Mouse (Mus musculus) 416B (cell line): ENCODE results near the gene Gm20503.

Source experiments
- DNase-seq: peaks from one replicate; pipeline ENCODE4 v3.0.0; 2011; ENCODE audit warnings: low read depth

The Gm20503 gene

DNA sequence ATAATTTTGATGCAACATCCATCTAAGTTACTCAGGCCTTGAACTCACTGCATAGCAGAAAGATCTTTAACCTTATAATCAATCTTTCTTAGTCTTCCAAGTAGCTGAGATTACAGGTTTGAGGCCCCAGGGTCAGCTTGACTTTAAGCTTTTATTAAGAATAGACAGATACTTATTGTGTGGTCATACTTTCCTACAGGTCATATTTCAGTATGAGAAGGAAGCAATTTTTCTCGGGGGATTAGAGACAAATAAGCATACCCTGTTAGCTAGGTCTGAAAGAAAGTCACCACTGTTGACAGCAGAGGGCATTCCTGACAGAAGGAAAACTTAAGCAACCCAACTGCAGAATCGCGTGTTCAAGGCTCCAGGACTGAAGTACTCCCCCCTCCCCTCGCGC lies 5.0 kb downstream of the Gm20503 start:
- no peak for DNase-seq

DNA sequence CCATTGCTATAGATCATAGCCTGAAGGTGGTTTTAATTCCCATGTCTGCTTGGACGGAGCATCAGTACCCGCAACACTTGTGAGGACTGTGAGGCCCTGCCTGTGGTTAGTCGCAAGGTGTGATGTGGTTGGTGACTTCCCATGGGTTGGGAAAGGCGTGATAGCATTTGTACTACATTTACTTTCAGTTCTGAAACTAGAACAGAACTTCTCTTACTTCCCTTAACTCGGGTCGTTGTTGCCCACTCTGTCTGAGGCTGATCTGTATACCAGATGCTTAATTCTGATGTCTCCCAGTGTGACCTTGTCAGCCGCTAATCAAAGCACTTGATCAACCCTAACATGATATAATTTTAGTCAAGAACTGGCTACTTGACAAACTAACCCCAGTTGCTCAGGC lies 6.2 kb downstream of the Gm20503 start:
- peak; percentile 68 for DNase-seq

DNA sequence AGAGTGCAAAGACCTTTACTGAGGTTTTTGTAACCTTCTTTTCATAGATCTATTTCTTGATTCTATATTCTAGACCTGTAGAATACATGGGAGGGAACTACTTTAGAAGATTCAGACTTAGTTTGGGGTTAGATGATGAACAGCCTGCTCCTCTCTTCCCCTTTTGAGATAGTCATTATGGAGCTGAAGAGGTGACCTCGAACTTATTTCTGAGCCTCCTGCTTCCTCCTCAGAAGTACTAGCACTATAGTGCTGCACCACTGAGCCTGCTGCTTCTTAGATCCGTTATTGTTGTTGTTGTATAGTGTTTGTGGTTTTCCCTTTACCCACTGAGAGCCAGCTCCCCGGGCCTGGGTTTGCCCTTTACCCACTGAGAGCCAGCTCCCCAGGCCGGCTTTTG lies 6.7 kb downstream of the Gm20503 start:
- peak; percentile 60 for DNase-seq

GRCm38 (mm10) chr4:59011446-59011845 lies 8.4 kb downstream of the Gm20503 start:
- DNase-seq, result no peak

DNA sequence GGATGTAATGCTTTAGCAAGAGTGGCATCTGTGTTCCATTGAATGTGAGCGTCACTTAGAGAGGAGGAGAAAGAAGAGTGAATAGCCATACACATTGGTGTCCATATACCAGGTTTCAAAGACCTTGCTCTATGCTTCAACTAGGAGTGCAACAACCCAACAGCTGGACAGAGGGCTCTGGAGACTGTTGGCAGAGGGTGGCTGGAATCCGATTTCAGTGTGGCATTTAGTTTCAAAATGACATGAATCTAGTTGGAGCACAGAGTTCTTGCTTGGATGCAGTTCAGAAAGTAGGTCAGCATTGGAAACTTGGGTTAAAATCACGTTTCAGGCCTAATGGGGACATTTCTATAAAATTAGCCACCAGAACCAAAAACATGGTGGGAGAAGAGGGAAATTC lies 12.2 kb downstream of the Gm20503 start:
- DNase-seq, result no peak

DNA sequence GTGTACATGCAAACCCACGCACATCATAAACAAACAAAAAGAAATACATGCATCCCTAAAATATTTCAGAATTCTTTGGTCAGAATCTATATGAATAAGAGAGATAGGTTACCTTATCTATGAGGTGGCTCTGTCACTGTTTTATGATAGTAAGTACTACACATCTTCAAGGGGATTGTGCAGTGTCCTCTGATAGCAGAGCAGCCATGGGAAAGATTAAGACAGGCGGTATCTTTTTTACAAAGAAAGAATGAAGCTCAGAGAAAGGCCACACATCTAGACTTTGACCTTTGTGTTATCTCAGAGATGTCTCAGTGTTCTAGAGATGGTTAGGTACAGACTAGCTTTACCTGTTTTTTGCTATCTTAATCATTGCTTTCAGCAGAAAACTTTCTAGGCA lies 13.9 kb downstream of the Gm20503 start:
- no peak for DNase-seq

DNA sequence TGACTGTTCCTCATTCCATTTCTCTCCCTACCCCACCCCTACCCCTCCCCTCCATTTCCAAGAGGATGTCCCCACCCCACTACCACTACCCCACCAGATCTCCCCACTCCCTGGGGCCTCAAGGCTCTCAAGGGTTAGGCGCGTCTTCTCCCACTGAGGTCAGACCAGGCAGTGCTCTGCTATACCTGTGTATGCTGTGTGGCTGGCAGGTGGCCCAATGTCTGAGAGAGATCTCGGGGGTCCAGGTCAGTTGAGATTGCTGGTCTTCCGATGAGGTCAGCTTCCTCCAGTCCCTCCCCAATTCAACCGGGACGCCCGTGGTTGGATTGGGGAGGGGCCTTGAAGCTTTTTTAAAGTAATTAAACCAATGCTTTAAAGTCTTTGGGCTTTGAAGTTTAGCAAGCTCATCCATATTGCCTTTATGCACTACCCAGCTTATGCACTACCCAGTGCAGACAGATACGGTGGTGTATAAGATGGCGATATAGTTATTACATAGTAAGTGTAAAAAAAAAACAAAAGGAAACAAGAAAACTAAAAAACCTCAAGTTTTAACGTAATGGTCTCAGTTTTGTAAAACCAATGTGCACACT lies 31.4 kb downstream of the Gm20503 start:
- no peak for DNase-seq

DNA sequence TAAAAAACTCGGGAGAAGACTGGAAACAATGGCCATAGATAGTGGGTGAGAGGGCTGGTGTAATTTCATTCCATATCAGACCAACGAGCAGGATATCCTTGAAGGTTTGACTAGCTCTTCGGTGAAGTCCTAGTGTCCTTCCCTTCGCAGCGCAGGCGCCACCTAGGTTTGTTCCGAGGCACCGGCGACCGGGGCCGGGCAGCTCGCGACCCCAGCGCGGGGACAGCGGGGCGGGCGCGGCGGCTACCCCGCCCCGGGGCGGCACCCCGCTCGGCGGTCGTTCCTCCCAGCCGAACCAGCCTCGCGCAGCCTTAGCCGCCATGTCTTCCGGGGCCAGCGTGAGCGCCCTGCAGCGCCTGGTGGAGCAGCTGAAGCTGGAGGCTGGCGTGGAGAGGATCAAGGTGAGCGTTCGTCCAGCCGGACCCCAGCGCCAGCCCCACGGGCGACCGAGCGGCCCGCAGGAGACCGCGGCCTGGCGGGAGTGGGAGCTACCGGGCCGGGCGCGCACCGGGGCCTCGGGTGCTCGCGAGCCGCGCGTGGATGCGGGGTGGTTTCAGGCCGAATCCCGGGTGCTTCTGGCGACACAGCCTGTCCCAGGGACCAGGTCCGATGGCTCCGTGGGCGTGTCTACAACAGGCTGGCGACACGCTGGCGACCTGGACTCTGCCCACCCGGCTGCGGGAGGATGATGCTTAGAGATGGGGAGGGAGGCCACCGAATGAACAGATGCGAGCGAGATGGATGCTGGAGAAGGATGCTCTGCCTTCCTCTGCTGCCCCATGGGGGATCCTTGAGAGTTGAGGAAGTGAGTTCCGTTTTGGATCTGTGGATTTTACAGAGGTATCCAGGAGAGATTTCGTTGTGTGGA lies 32.1 kb downstream of the Gm20503 start, which contains the start of gene Gng10:
TSS of gene Gng10 (plus strand) at position 171 of the 868 bp plus-strand sequence.
- DNase-seq, result peak; percentile 76

DNA sequence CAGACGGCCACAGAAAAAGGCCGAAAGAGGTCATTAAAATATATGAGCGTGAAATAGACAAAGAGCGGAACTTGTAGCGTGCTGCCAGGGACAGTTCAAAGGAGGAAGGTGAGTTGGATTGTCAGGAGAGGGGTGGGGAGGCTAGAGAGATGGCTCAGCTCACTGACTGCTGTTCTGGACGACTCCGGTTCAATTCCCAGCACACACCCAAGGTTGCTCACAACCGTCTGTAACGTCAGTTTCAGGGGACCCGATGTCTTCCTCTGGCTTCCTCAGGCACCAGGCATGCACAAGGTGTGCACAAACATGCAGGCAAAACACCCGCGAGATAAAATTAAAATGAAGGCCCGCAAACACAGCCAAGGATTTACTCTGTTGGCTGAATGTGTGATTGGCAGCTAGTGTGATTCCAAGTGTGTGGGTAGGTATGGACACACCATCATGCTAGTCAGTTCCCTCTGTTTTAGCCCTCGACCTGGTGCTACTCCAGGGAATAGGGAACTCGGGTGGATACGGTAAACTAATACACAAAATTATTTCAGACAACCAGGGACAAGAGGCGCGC lies 32.9 kb downstream of the Gm20503 start:
- peak; percentile 40 for DNase-seq

- peak; percentile 93 for DNase-seq
Observed at GRCm38 (mm10) chr4:59036490-59037127, 33.6 kb downstream of the Gm20503 start.

DNA sequence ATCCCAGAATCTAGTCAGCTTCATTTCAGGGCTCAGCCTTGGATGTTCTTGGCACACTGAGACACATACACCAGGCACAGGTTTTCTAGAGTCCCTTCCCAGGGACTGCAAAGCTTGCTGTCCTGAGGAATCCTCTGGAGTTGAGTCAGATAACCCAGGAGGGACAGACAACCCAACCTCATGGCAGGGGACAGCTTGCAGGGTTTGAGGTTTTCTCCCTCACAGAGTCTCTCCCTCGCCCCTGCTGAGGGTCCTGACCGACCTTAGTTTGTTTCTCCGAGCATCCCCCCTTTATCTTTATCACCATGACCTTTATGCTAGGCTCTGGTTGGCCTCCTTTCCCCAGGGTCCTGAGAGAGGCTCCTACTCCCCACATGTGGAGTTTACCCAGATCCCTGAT lies 34.5 kb downstream of the Gm20503 start:
- DNase-seq, result no peak

GRCm38 (mm10) chr4:59040397-59041287 lies 37.6 kb downstream of the Gm20503 start:
- DNase-seq, result peak; percentile 12

GRCm38 (mm10) chr4:59043074-59043473 lies 40.1 kb downstream of the Gm20503 start:
- DNase-seq, result no peak

DNA sequence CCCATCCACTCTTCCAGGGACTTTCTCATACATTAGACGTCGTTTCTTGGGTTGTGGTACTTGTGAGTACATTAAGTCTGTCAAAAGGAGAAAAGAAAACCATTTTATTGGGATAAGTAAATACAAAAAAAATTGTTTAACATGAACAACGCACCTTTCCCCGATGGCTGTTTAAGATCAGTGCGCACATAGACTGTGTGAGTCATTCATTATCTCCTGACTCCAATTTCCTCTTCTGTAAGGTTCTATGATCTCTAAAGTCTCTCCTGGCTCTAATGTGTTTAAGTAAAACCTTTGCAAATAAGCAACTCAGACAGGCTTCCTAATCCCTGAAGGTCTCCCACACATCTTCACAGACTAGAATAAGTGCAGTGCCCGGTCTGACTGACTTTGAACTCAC lies 40.9 kb downstream of the Gm20503 start:
- peak; percentile 42 for DNase-seq

- no peak for DNase-seq
Observed at GRCm38 (mm10) chr4:59047222-59047621, 44.2 kb downstream of the Gm20503 start.

GRCm38 (mm10) chr4:59051081-59051480 lies 48.1 kb downstream of the Gm20503 start:
- peak; percentile 63 for DNase-seq

DNA sequence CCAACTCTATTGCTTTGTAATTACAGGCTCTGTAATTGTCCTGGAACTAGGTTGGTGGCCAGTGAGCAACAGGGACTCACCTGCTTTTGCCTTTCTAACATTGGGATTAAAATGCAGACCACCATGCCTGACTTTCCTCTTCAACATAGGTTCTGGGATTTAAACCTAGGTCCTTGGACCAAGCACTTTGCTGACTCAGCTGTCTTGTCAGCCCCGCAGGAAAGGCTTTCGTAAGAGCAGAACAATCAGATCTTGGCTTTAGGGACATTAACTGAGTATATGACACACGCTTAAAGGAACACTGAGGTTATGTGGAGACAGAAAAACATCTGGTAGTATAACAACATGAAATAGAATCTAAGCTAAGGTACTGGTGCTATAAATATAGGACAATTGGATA lies 54.9 kb downstream of the Gm20503 start:
- peak; percentile 37 for DNase-seq

- DNase-seq, result no peak
Observed at GRCm38 (mm10) chr4:59062526-59062925, 59.5 kb downstream of the Gm20503 start.

- no peak for DNase-seq
Observed at GRCm38 (mm10) chr4:59069276-59069675, 66.3 kb downstream of the Gm20503 start.

DNA sequence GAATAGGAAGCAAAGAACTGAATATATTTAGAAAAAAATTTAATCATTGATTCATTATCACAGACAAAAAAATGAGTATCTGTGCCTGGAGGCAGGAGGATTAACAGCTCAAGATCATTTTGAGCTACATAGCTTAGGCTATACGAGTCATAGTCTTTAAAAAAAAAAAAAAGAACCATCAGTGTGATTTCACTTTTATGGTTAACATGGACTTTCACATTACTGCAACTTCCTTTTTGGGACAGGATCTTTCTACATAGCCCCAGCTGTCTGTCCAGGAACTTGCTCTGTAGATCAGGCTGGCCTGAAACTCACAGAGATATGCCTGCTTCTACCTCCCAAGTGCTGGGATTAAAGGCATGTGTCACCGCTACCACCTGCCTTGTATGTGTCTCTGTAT lies 80.4 kb downstream of the Gm20503 start:
- DNase-seq, result peak; percentile 71

GRCm38 (mm10) chr4:59089391-59089790 lies 86.4 kb downstream of the Gm20503 start:
- DNase-seq, result peak; percentile 4
